Mouse (Mus musculus) right cerebral cortex, postnatal 36 days (tissue): ENCODE measurements around the gene Olfr821.
"Not testable (repeated sequence)": the region's sequence is repeated elsewhere in the genome, so short reads cannot be mapped to it uniquely, and the experiment has no call there.

Experiments used
- DNase-seq, 2 experiments: peaks; one replicate each; pipeline ENCODE4 v3.0.0; 2022; ENCODE audit warnings: low spot score in 2 of 2, mixed read lengths in 1 of 2

The Olfr821 gene

GRCm38 (mm10) chr10:130030048-130030447 is at the start of gene Olfr821:
Olfr821 (plus strand) TSS chr10:130030348.
- no peak for DNase-seq

GRCm38 (mm10) chr10:129981867-129982266 is 48.3 kb upstream of the Olfr821 start:
- not testable (repeated sequence) for DNase-seq

- not testable (repeated sequence) for DNase-seq
Measured at GRCm38 (mm10) chr10:129984962-129985361, 45.2 kb upstream of the Olfr821 start, which contains the start of gene Gm10310. Gm10310 (minus strand) TSS chr10:129985062.

- DNase-seq, result not testable (repeated sequence)
Measured at GRCm38 (mm10) chr10:130004104-130004503, 26.0 kb upstream of the Olfr821 start.

- not testable (repeated sequence) for DNase-seq
Measured at GRCm38 (mm10) chr10:130005366-130005765, 24.8 kb upstream of the Olfr821 start.

- DNase-seq, result no peak
Measured at GRCm38 (mm10) chr10:130012321-130012720, 17.8 kb upstream of the Olfr821 start, which contains the start of gene Olfr820. Olfr820 (plus strand) TSS chr10:130012621.

GRCm38 (mm10) chr10:130037096-130037495 is 6.9 kb downstream of the Olfr821 start:
- no peak for DNase-seq

- no peak for DNase-seq
Measured at GRCm38 (mm10) chr10:130070910-130071309, 40.8 kb downstream of the Olfr821 start, which contains the start of gene Olfr822. Olfr822 (plus strand) TSS chr10:130071210.
